Mouse (Mus musculus) CD4-positive, CD25-positive, alpha-beta regulatory T cell, adult 4 months (primary cell): ENCODE data around the gene Gm3633. TPM values are rescaled to one million over a fixed set of nuclear protein-coding genes. Genes with fewer than 3 reads are reported as not detected.
"Not testable (repeated sequence)": the region's sequence is repeated elsewhere in the genome, so short reads cannot be mapped to it uniquely, and the experiment has no call there.

Experiments used
- ATAC-seq: one replicate; pipeline ENCODE4 v1.8.0; 2017
- polyA plus RNA-seq, 2 experiments: library from polyadenylated mRNA; unstranded; fragments of 100-300 nt; shearing (Covaris generic); gene quantifications; one replicate each; pipeline ENCODE4 v1.2.1; 2017

Gene Gm3633
- polyA plus RNA-seq: not detected

DNA sequence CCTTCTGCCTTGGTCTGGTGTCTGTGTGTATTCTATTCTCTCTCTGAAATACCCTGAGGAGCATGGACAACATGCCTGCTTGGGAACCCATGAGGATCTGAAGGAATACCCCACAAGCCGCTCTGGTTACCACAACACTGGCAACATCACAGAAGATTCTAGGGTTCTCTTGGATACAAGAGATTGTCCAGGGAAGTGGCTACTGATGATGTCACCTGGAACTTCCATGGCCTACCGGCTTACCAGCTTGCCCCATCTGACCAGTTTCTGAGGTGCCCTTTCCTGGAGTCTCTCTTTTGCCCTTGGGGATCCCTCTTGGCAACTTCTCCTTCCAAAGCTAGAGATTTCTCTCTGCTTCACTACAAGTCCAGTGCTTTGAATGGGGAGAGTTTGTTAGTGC is at the start of gene Gm3633:
Gene Gm3633 (minus strand): TSS at position 101 of the 400 bp plus-strand sequence.
- ATAC-seq: not testable (repeated sequence)

DNA sequence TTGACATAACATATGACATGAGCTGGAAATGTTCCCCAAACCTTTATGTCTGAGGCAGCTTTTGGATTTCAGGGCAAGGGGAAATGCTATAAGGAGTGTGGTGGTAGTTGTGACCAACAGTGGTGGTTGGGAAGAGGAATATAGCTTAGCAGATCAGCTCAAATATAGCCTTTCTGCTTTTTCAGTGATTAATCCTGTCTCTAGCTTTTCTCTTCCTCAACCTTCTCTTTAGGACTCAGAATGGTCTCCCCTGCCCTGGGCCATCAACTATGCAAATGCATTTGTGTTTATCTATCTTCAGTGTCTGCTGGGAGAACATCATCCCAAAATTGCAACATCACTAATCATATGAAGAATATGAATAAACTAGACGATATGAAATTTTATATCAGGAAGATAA is 13.9 kb upstream of the Gm3633 start, which contains the start of gene Gm10378:
Gene Gm10378 (plus strand): TSS at position 301 of the 400 bp plus-strand sequence.
- not testable (repeated sequence) for ATAC-seq

DNA sequence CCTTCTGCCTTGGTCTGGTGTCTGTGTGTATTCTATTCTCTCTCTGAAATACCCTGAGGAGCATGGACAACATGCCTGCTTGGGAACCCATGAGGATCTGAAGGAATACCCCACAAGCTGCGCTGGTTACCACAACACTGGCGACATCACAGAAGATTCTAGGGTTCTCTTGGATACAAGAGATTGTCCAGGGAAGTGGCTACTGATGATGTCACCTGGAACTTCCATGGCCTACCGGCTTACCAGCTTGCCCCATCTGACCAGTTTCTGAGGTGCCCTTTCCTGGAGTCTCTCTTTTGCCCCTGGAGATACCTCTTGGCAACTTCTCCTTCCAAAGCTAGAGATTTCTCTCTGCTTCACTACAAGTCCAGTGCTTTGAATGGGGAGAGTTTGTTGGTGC is 41.9 kb downstream of the Gm3633 start, which contains the start of gene Gm17124:
Gene Gm17124 (minus strand): TSS at position 101 of the 400 bp plus-strand sequence.
- ATAC-seq: not testable (repeated sequence)

Other genes starting within 250 kb of the Gm3633 start
- gene Gm8005, start 202.2 kb downstream of the Gm3633 start, polyA plus RNA-seq: not detected
- not detected for gene Gm8011, start 178.0 kb downstream of the Gm3633 start, polyA plus RNA-seq
- gene Gm8020, start 139.6 kb downstream of the Gm3633 start, polyA plus RNA-seq: not detected
- not detected for gene Gm8024, start 117.6 kb downstream of the Gm3633 start, polyA plus RNA-seq
- not detected for gene Gm17124, start 42.0 kb downstream of the Gm3633 start, polyA plus RNA-seq
- gene Gm10378, start 14.0 kb upstream of the Gm3633 start, polyA plus RNA-seq: not detected
- not detected for gene Gm3015, start 126.9 kb upstream of the Gm3633 start, polyA plus RNA-seq
- not detected for gene Gm10377, start 156.1 kb upstream of the Gm3633 start, polyA plus RNA-seq
- not detected for gene Gm21977, start 211.6 kb upstream of the Gm3633 start, polyA plus RNA-seq